Mouse (Mus musculus): ENCODE data around the gene Thpo. TPM values are rescaled to one million over a fixed set of nuclear protein-coding genes. Genes with fewer than 3 reads are reported as not detected.

Gene Thpo
- polyA plus RNA-seq, 1 experiment from 2014 or later, result 0.42 TPM

GRCm38 (mm10) chr16:20736823-20737222 is 2.5 kb upstream of the Thpo start:
- WGBS, result 87% methylated on average over 5 of the region's 5 CpGs
- Histone ChIP-seq H3K4me2 (replicated peaks; ENCODE audit: low read depth) (no peak overlapping the region), H3K4me1 (replicated peaks; ENCODE audit: control insufficient read depth, insufficient read depth) (no peaks in the 10 kb centered on the region), H3K27ac (replicated peaks) (no peak overlapping the region), H3K9me3 (ENCODE audit: control insufficient read depth, low read length) (no peaks in the 10 kb centered on the region), H3K4me3 (ENCODE audit: low read depth, low read length) (no peak overlapping the region), H3K9ac (ENCODE audit: low read length) (no peak overlapping the region), H3K36me3 (ENCODE audit: control insufficient read depth, insufficient read depth, low read length) (no peaks in the 10 kb centered on the region), H3K27me3 (ENCODE audit: control insufficient read depth, insufficient read depth, low read length) (no peaks in the 10 kb centered on the region)
- no peak for ATAC-seq (ENCODE audit: low FRiP score, low TSS enrichment)
- no peak for DNase-seq (ENCODE audit: low spot score)
- TF ChIP-seq EP300 (optimal IDR thresholded peaks at IDR 0.05) (no peak), CTCF (IDR thresholded peaks at IDR 0.05; ENCODE audit: low read depth) (no peak)

- ATAC-seq (ENCODE audit: low FRiP score, low TSS enrichment) (no peak), DNase-seq (ENCODE audit: low spot score) (no peak)
- no peaks in the 10 kb centered on the region for H3K4me1 ChIP-seq (replicated peaks; ENCODE audit: control insufficient read depth, insufficient read depth)
- no peaks in the 10 kb centered on the region for H3K27me3 ChIP-seq (ENCODE audit: control insufficient read depth, insufficient read depth, low read length)
- H3K9ac ChIP-seq (ENCODE audit: low read length), result no peak overlapping the region
- no peaks in the 10 kb centered on the region for H3K9me3 ChIP-seq (ENCODE audit: control insufficient read depth, low read length)
- 92% methylated on average over 7 of the region's 7 CpGs for WGBS
- H3K27ac ChIP-seq (replicated peaks), result no peak overlapping the region
- no peaks in the 10 kb centered on the region for H3K36me3 ChIP-seq (ENCODE audit: control insufficient read depth, insufficient read depth, low read length)
- no peak overlapping the region for H3K4me3 ChIP-seq (ENCODE audit: low read depth, low read length)
- TF ChIP-seq EP300 (optimal IDR thresholded peaks at IDR 0.05) (no peak), CTCF (IDR thresholded peaks at IDR 0.05; ENCODE audit: low read depth) (no peak)
- H3K4me2 ChIP-seq (replicated peaks; ENCODE audit: low read depth), result no peak overlapping the region
Measured at GRCm38 (mm10) chr16:20736168-20736567, 1.9 kb upstream of the Thpo start.

GRCm38 (mm10) chr16:20735651-20736050 is 1.3 kb upstream of the Thpo start:
- no peak for DNase-seq (ENCODE audit: low spot score)
- Histone ChIP-seq H3K9me3 (ENCODE audit: control insufficient read depth, low read length) (no peaks in the 10 kb centered on the region), H3K4me2 (replicated peaks; ENCODE audit: low read depth) (no peak overlapping the region), H3K27me3 (ENCODE audit: control insufficient read depth, insufficient read depth, low read length) (no peaks in the 10 kb centered on the region), H3K9ac (ENCODE audit: low read length) (no peak overlapping the region), H3K36me3 (ENCODE audit: control insufficient read depth, insufficient read depth, low read length) (no peaks in the 10 kb centered on the region), H3K4me3 (ENCODE audit: low read depth, low read length) (no peak overlapping the region), H3K27ac (replicated peaks) (no peak overlapping the region), H3K4me1 (replicated peaks; ENCODE audit: control insufficient read depth, insufficient read depth) (no peaks in the 10 kb centered on the region)
- 75% methylated on average over 4 of the region's 5 CpGs for WGBS
- ATAC-seq (ENCODE audit: low FRiP score, low TSS enrichment), result no peak
- TF ChIP-seq EP300 (optimal IDR thresholded peaks at IDR 0.05) (no peak), CTCF (IDR thresholded peaks at IDR 0.05; ENCODE audit: low read depth) (no peak)

GRCm38 (mm10) chr16:20732925-20733730 is 1.2 kb downstream of the Thpo start, which contains the start of gene Chrd:
Gene Chrd, plus strand, starts transcription at chr16:20733127.
- 2% methylated on average over 64 of the region's 70 CpGs for WGBS
- H3K27ac ChIP-seq (replicated peaks), result peak within 1 kb of the TSS; percentile 86
- H3K9me3 ChIP-seq (ENCODE audit: control insufficient read depth, low read length), result no peaks in the 10 kb centered on the region
- no peaks in the 10 kb centered on the region for H3K27me3 ChIP-seq (ENCODE audit: control insufficient read depth, insufficient read depth, low read length)
- H3K4me1 ChIP-seq (replicated peaks; ENCODE audit: control insufficient read depth, insufficient read depth), result no peaks in the 10 kb centered on the region
- peak within 1 kb of the TSS; percentile 98 for H3K4me2 ChIP-seq (replicated peaks; ENCODE audit: low read depth)
- DNase-seq (ENCODE audit: low spot score), result peak; percentile 77
- H3K36me3 ChIP-seq (ENCODE audit: control insufficient read depth, insufficient read depth, low read length), result no peaks in the 10 kb centered on the region
- no peak for TF ChIP-seq CTCF (IDR thresholded peaks at IDR 0.05; ENCODE audit: low read depth)
- no peak for TF ChIP-seq EP300 (optimal IDR thresholded peaks at IDR 0.05)
- H3K4me3 ChIP-seq (ENCODE audit: low read depth, low read length), result peak within 1 kb of the TSS; percentile 62
- H3K9ac ChIP-seq (ENCODE audit: low read length), result peak within 1 kb of the TSS; percentile 74
- peak; percentile 80 for ATAC-seq (ENCODE audit: low FRiP score, low TSS enrichment)

GRCm38 (mm10) chr16:20732251-20732924 is 1.9 kb downstream of the Thpo start:
- Histone ChIP-seq H3K4me2 (replicated peaks; ENCODE audit: low read depth) (peak overlapping the region; percentile 98), H3K4me1 (replicated peaks; ENCODE audit: control insufficient read depth, insufficient read depth) (no peaks in the 10 kb centered on the region), H3K4me3 (ENCODE audit: low read depth, low read length) (peak overlapping the region; percentile 62), H3K9me3 (ENCODE audit: control insufficient read depth, low read length) (no peaks in the 10 kb centered on the region), H3K9ac (ENCODE audit: low read length) (peak overlapping the region; percentile 74), H3K27ac (replicated peaks) (peak overlapping the region; percentile 86), H3K36me3 (ENCODE audit: control insufficient read depth, insufficient read depth, low read length) (no peaks in the 10 kb centered on the region), H3K27me3 (ENCODE audit: control insufficient read depth, insufficient read depth, low read length) (no peaks in the 10 kb centered on the region)
- ATAC-seq (ENCODE audit: low FRiP score, low TSS enrichment) (peak; percentile 5; the same call in 1 of the 2 replicates), DNase-seq (ENCODE audit: low spot score) (no peak)
- TF ChIP-seq EP300 (optimal IDR thresholded peaks at IDR 0.05) (no peak), CTCF (IDR thresholded peaks at IDR 0.05; ENCODE audit: low read depth) (no peak; the same call in 1 of the 2 replicates)
- WGBS, result 2% methylated on average over 15 of the region's 30 CpGs

GRCm38 (mm10) chr16:20731688-20732087 is 2.6 kb downstream of the Thpo start:
- Histone ChIP-seq H3K4me3 (ENCODE audit: low read depth, low read length) (no peak overlapping the region), H3K4me1 (replicated peaks; ENCODE audit: control insufficient read depth, insufficient read depth) (no peaks in the 10 kb centered on the region), H3K9me3 (ENCODE audit: control insufficient read depth, low read length) (no peaks in the 10 kb centered on the region), H3K27me3 (ENCODE audit: control insufficient read depth, insufficient read depth, low read length) (no peaks in the 10 kb centered on the region), H3K27ac (replicated peaks) (peak overlapping the region; percentile 30; the same call in 1 of the 2 replicates), H3K4me2 (replicated peaks; ENCODE audit: low read depth) (no peak overlapping the region), H3K9ac (ENCODE audit: low read length) (no peak overlapping the region), H3K36me3 (ENCODE audit: control insufficient read depth, insufficient read depth, low read length) (no peaks in the 10 kb centered on the region)
- TF ChIP-seq EP300 (optimal IDR thresholded peaks at IDR 0.05) (no peak), CTCF (IDR thresholded peaks at IDR 0.05; ENCODE audit: low read depth) (no peak)
- ATAC-seq (ENCODE audit: low FRiP score, low TSS enrichment) (no peak), DNase-seq (ENCODE audit: low spot score) (no peak)
- 68% methylated on average over 5 of the region's 5 CpGs for WGBS
